Mouse (Mus musculus) adrenal gland, adult 18-20 months (tissue): ENCODE results near the gene Cacna1e. TPM values are rescaled to one million over a fixed set of nuclear protein-coding genes. Genes with fewer than 3 reads are reported as not detected.
A peak's percentile ranks its signal among the peaks of the same experiment; 100 is the strongest.

Experiments used
- DNase-seq, 2 experiments: peaks; one replicate each; pipeline ENCODE4 v3.0.0; 2021 to 2022; ENCODE audit warnings: low spot score in 2 of 2
- total RNA-seq, 2 experiments: library from RNA; stranded (reverse); gene quantifications; 1 replicate in 1 of 2; 2 replicates in 1 of 2; pipeline ENCODE4 v1.2.3; 2021

Cacna1e gene
- total RNA-seq, 2 experiments from 2014 or later, result 0.03 to 0.13 TPM

DNA sequence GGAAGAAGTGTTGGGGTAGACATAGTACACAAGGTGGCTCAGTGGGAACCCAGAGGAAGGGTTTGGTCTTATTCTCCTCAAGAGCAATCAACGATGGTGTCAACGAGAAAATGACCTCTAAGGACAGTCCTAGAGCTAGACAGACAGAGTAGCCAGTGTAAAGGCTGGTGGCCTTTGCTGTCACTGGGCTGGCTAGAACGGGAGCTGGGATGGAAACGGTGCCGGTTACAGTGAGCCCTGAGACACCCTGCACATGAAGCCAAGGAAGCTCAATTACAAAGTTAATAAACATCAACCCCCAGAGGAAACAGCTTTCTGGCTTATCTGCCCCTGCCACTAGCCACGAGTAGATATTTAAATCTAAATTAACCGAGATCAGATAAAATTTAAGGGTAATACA lies 168.7 kb downstream of the Cacna1e start:
- DNase-seq, result no peak

DNA sequence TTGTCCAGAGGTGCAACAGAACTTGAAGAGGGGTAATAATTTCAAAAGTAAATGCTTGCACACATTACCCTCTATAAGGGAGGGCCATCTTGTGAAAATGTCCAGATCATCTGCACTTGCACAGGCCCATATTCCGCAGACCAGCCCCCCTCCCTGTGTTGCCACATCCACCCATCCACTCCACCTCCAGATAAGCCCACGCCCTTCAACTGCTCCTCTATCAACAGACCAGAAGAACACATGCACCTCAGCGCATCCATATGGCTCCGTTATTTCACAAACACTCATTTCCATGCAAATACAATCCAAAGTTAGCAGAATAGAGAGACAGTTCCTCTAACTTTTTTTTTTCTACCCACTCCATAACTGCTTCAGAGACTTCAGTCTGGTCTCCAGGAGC lies 171.6 kb downstream of the Cacna1e start:
- DNase-seq, result no peak

DNA sequence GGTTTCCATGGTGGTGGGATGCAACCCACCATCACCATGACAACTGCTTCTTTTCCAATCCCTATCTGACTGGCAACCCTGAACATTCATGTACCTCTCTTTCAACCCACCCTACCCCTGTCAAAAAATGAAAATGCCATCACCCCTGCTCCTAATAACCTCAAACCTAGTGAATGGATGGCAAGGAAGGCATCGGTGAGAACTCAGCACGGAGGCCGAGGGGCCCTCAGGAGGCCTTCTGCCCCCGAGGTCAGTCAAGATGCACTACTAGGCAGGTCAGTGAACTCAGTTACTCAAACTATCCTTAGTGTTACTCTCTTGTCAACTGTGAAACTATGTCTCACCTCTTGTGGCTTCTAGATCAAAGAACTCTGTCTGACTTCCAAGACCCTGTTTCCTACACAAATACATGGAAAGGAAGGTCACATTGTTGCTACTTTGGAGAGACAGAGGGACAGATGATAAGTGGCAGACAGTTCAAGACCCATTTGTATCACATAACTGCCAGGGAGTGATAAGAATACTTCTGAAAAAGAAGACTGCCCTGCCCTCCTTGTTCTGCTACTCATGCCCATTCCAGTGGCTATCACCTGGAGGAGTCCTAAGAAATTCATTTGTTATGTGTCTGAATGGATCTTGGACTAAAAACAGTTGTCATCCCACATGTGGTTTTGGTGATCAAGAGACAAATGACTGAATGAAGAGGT lies 176.6 kb downstream of the Cacna1e start:
- no peak for DNase-seq

DNA sequence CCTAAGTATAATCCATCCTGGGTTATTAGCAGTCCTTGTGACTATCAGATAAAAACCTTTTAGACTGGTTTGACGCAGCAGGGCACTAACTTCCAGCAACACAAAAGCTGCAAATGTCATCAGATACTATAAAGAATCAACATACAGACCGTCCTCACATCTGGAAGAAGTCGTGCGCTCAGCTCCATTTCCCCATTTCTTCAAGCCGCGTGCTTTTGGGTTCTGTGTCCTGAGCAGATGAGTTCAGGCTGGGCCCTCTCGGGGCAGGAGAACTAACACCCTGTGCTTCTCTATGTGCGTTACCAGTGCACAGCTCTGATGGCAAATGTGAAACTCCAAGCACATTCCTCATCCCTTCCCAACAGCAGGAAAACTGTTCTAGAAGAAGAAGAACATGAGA lies 177.3 kb downstream of the Cacna1e start:
- no peak for DNase-seq

DNA sequence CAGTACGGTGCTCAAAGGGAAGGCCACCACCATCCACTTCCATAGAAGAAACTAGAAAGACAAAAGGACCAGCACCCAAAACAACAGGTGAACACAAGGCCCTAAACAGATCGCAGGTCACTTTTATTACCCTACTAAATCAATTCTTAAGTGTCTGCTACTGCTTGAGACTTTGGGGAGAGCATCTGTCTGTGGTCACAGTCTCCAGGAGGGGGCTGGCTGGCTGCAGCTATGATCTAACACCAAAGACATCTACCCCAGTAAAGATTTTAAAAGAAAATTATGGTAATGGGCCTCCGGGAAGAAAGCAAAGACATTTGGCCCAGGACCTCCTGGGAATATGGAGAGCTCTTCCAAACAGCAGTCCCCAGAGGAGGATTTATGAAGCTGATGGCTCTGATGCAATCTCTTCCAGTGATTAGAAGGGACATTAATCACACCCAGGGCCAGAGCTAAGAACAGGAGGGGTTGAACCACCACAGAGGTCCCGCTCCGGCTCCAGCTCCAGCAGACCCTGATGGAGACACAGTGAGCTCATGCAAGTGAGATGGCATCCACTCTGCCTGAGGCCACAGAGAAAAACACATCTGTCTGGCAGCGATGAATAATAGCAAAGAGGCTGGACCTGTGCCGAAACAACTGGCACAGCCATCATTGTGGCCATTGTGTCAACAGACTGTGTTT lies 178.3 kb downstream of the Cacna1e start:
- peak in 1 of 2 experiments; percentile 23 for DNase-seq

DNA sequence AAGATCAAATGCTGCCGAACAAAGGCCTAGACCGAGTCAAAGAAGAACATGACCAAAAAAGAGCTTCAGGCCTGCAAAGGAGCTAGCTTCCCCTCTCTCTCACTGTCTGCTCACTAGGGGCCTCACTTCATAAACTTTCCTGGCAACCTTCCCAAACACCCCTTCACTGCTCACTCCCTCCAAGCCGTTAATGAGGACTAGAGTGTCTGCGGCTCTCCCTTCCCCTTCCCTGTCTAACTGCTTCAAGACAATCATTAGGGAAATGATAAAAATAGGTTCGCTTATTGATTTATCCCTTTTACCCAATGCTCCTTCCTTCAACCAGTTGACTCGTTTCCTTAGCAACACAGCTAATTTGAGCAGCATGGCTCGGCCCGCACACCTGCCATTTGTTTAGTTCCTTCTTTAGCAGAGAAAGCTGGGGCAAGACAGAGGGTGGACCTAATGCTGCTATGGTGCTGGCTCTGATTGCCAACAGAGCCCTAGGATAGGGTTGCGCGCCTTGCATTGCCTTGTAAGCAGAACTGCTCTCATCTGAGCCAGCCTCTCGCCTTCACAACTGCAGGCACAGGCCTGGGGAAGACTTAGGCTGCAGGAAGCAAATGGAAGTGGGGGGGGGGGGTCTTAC lies 179.6 kb downstream of the Cacna1e start:
- DNase-seq, result no peak

DNA sequence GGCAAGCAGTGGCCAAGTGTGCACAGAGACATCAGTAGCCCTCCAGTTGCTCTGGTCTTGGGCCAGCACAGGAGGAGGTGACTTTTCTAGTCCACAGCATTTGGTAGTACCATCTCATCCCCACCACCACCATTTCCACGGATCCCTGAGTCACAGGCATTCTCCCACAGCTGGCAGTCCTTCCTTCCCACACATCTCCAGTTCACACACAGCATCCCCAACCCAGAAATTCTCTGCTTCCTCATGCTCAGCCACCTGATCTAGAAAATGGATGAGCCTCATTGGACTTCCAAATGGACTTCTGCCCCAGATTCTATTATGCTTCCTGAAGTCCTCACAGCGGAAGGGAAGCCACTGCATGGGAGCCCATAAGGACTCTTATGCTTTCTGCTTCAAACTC lies 181.7 kb downstream of the Cacna1e start:
- no peak for DNase-seq

DNA sequence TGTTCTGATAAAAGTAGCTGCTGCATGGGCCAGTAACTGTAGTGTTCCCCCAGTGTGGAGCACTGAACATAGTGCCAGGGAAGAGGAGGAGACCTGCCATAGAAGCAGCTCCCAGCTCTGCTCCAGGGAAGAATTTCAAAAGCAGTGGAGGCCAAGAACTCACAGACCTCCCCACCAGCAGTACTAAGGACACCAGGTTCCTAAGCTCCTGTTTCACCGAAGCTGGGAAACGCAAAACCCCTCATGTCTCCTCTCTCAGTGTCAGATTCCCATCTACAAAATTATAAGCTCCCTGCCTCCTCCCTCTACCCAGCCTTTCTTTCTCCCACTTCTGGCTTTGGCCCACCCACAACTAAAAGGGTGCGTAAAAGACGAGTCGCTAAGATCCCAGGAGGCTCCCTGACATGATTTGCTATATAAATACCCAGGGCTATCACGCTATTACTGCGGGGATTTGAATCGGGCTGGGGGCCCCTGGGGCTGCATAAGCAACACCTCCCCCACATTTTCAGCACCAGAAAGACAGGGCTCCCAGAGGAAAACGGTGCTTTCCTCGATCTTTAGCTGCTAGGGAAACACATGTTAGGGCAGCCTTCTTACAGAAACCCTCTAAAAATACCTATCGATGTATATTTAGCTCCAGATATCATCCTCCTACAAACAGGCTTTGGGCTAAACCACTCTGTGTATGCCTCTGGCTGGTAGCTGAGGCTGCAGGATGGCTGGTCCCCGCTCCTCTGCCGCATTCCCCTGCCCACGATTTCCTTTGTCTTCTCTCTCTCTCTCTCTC lies 195.2 kb downstream of the Cacna1e start:
- no peak for DNase-seq

DNA sequence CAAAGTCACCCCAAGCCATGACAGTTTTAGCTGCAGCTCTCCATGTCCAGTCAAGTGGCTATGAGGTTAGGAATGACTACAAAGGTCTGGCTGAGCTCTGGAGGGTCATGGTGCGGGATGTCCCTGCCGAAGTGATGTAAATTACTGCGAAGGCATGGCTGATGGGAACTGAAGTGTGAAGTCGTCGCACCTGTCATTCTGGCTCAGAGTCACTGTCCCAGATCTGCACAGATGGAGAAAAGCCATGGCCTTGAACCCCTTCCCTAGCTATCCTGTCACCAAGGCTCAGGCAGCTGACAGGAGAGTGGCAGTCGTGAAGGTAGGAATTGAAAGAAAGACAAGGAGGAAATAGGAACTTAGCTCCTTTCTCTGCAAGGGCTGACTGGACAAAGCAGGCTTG lies 197.4 kb downstream of the Cacna1e start:
- DNase-seq, result no peak

DNA sequence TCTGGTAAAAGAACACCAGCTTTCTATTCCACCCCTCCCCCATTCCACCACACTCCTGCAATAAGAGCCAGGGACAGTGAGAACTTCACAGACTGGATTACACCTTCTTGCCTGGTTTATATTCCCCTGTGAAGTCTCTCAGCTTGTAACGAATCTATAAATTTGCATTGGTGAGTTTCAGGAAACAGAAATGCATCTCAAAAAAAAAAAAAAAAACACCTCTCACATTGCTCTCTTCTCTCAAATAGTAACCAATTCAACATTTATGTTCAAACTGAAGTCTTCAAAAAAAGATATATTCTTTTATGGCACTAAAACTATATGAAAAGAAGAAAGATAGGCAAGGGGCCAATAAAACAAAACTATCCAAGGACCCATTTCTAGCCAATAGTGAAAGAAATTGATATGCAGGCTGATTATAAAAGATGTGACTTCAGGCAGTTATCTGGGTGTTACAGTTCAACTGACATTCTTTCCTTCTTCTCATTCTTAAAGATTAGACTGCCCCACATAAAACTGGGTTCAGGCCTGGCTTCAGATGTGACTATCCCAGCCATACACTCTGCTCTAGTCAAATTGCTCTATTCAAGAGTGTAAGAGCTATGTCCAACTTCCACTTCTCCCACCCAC lies 200.7 kb downstream of the Cacna1e start:
- DNase-seq, result no peak

DNA sequence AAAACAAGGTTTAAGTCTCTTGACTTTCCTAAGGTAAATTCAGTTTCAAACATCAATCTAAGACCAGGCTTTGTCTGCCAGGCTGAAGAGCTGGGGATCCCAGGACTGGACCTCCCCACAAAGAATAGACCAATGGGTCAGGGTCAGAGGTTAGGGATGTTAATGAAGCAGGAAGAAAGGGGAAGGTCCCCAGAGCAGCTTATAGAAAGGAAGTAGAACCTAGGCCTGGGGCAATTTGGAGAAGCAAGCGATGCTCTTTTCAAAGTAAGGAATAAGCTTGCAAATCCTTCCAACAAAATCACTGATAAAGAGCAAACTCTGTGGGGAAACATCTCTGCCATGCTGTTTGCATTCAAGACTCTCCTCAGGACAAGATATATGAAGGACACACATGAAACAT lies 205.3 kb downstream of the Cacna1e start:
- no peak for DNase-seq

DNA sequence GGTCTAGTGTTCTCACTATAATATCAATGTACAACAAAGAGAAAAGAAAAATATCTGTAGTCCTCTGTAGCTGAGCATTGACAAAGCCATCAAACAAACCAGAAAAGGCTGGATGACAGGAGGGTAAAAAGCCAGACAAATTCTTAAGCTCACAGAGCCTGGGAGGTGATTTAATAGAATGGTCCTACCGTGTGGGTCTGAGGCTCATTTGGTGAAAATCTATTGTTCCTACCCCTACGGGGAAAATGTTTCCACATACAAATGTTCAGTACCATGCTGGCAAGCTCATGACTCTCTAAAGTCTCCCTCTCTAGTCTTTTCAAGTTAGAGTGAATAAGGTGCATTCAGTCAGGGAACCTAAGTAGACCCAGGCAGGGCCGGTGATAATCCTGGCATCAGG lies 206.2 kb downstream of the Cacna1e start:
- DNase-seq, result no peak

DNA sequence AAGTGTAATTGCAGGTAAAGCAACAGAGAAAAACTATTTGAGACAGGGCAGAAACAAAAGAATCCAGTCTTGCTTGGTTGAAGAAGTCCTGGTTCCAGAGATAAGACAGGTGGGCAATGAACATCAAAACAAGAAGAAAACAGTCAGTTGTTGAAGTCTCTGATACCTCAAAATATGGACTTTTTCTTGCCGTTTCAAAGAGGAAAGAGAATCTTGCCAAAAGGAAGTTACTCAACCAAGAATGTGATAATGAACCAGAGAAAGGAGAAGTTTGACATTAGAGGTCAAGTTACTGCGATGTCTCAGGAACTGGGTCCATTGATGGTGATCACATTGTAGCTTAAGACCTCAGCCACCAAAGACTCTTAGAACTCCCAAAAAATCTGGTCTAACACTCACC lies 206.6 kb downstream of the Cacna1e start:
- no peak for DNase-seq

DNA sequence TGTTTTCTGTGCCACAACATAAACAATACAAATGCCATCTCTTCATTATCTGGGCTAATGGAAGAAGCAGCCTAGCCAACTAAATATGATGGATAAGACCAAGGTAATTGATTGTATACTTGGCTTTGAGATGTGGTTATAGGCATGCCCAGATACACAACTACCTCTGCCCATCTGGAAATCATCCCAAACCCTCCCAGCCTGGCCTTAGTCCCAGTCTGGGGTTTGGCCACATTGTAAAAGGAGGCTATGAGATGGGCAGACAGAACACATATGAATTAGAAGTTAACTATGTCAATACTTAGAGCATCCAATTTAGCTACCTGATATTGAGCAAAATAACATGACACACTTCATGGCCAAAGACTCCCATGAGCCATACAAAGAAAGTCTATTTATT lies 220.6 kb downstream of the Cacna1e start:
- DNase-seq, result no peak

DNA sequence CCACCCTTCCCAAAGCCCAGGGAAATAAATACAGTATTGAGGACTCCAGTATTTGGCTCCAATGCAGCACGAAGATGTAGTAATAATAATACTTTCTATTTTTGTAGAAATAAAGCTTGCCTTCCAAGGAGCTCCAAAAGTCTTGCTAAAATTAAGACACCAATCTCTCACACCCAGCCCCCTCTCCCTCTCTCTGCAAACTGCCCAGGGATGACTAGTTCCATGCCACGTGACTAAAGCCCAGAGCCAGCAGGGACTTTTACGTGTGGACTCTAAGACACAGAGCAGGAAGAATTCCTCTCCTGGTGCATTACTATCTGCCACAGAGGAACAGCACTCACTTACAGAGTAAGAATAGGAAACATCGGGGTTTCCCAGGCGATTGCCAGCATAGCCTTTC lies 222.3 kb downstream of the Cacna1e start:
- no peak for DNase-seq

DNA sequence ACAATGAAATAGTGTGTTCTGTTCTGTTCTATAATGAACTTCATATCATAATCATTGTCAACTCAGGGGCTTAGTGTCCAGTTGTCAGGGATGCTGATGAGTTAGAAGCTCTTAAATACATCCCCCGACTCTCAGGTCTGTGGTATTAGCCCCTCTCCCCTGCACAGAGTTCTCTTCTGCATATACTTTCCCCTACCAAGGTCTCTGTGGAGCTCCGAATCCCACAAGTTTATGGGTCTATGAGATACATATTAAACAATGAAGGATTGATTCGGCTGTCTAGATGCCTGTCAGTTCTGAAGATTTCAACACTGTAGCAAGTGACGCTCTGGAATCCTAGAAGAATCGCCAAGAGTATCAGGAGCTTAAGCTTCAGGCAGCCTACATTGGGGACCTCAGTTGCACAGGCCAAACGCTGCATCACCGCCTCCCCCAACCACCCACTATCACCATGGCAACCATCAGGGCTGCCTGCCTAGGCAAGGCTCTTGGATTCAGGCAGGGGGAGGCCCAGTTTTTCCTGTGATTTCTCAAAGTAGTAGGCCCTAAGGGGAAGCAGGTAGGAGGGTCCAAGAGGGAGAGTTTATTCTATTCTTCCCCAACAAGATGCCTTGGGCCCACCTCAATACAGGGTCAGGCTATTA lies 223.0 kb downstream of the Cacna1e start:
- no peak for DNase-seq

DNA sequence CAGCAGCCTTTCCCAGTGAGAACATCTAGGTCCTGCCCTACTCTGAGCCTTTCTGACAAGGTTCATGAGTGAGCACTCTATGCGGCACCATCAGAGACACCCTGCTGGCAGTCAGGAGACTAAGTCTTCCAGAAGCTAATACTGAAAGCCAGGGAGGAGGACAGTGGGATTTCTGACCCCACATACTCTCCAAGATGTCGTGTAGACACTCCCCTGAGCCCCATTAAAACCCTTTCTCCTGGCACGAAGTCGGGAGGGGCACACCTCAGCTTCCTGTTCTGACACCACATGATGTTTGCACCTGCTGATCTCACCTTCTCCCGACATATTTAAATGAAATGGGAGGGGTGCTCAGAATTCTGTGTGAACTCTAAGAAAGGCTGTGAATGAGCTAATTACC lies 226.9 kb downstream of the Cacna1e start:
- DNase-seq, result no peak

DNA sequence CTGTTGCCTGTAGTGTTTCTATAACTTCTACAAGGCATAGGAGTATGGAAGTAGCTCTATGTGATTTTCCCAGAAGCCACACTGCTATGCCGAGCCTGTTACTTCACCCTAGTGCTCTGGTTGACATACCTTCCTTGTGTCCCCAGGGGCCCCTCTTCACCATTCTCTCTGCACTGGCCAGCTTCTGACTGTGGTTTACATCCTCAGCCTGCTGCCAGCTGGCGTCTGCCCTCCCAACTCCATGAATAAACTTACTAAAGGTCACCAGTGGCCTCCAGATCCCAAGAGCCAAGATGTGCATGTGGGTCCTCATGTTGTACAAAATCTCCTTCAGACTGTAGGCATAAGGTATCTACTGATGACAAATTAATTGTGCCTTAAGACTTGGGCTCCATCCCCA lies 230.3 kb downstream of the Cacna1e start:
- no peak for DNase-seq

DNA sequence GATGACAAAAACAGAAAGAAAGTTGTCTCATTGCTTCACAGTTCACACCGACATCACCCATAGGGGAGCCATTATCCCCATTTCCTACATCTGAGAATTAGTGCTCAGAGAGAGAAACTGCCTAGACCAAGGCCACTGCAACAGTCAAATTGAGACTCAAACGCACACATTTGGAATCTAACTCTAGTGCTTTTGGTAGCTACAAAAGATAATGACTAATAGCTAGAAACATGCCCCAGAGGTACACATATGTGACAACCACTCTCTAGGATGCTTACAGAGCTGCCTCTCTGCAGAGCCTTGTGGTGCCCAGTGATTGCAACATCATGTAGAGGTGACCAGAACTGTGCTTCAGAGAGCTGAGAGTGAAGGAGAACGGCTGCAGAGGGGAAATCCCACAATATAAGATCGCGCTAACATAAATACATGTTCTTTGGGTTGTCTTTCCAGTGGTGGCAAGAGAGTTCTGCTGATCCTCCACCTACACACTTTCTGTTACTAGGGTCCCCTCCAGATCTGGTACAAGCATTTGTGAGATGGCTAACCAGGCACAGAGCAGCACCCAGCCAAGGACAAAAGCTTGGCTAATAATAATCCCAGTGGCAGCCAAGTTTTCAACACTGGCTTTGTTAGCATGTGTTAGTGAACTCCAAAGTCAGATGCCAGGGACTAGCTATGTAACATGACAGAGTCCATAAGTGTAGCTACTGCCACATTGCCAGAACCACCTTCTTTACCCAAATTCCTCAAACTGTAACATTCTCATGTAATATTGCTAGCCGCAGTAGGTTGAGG lies 237.9 kb downstream of the Cacna1e start:
- DNase-seq, result no peak

DNA sequence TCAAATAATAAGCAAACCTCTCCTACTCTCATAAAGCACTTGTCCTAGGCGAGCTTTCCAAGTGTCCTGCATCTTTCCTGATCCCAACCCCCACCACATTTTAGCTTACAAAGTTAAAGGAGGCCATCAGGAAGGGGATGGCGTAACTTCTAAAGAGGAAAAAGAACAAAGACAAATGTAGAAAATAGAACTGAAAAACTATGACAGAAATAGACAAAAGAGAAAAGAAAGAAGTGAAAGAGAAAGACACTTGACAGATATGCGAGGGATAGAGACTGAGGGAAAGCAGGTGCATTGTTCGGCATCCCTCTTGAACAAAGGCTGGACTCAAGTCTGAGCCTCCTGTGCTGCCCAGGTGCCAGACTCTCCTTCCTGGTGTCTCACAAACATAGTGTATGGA lies 246.5 kb downstream of the Cacna1e start:
- no peak for DNase-seq
